Mouse (Mus musculus) ES-Bruce4 (cell line): ENCODE measurements around the gene Plcb4.

ENCODE experiments used
- CTCF ChIP-seq: IDR thresholded peaks from one replicate; pipeline ENCODE4 v1.8.1; 2011; ENCODE audit warnings: low read depth, low read length
- EP300 ChIP-seq: IDR thresholded peaks from 2 replicates; pipeline ENCODE4 v1.6.1; 2011; ENCODE audit warnings: low read depth, low read length; ENCODE audit not compliant: insufficient read depth
- POLR2A ChIP-seq: IDR thresholded peaks from one replicate; pipeline ENCODE4 v1.8.1; 2011; ENCODE audit warnings: low read length; ENCODE audit not compliant: insufficient read depth

- TF ChIP-seq EP300 = no peak
- no peak for TF ChIP-seq CTCF
- no peak for TF ChIP-seq POLR2A
These were observed 232.9 kb downstream of the Plcb4 start for GRCm38 (mm10) chr2:135891686-135892085.
